In genomic region chr3:123237446-123237845, GRCm38 (mm10) we compare ENCODE assay signal across 14 mouse cellular contexts. TPM values are rescaled to one million over a fixed set of nuclear protein-coding genes. Genes with fewer than 3 reads are reported as not detected.
"Had no signal": no experiment of that assay in that cellular context is flagged by ENCODE, and none has a peak within 500 bp of the region (broad histone marks: within the 10 kb centered on the region; RNA-seq: fewer than 3 reads in every experiment).

No protein-coding gene starts in this region.

- H3K9ac ChIP-seq: limb, embryonic 12.5 days; liver, embryonic 14.5 days; midbrain, embryonic 13.5 days; neural tube, embryonic 12.5 days had no signal

- H3K9me3 ChIP-seq: limb, embryonic 12.5 days; midbrain, embryonic 13.5 days; neural tube, embryonic 12.5 days had no signal

- H3K27ac ChIP-seq: kidney, postnatal 0 days; limb, embryonic 12.5 days; liver, embryonic 14.5 days; midbrain, embryonic 13.5 days; neural tube, embryonic 12.5 days had no signal

- DNase-seq: kidney, adult 9 months; kidney, postnatal 36 days; layer of hippocampus, adult 9-11 months; layer of hippocampus, postnatal 36 days; lung, adult 18-20 months; right cerebral cortex, postnatal 4 days; spleen, adult 18-20 months; thymus, postnatal 36 days had no signal

- H3K4me3 ChIP-seq: limb, embryonic 12.5 days; midbrain, embryonic 13.5 days; neural tube, embryonic 12.5 days had no signal

- H3K4me2 ChIP-seq: limb, embryonic 12.5 days; midbrain, embryonic 13.5 days; neural tube, embryonic 12.5 days had no signal

- H3K36me3 ChIP-seq: limb, embryonic 12.5 days; midbrain, embryonic 13.5 days; neural tube, embryonic 12.5 days had no signal

RNA-seq across cellular contexts. Expression of gene Synpo2, which starts 1.5 kb away (rescaled TPM):
- total RNA-seq: neutrophil, adult 5-6 weeks had no signal
